Mouse (Mus musculus) liver, adult 2 months (tissue): Measurements from ENCODE around the gene Elmod1.

ENCODE experiments used
- CTCF ChIP-seq: fragments of 200-500 bp; IDR thresholded peaks from 2 replicates; pipeline ENCODE4 v1.5.1; 2011; ENCODE audit warnings: low read depth, low read length, control low read depth
- POLR2A ChIP-seq: fragments of 200-500 bp; IDR thresholded peaks from 2 replicates; pipeline ENCODE4 v1.6.1; 2011; ENCODE audit warnings: low read length, control low read depth; ENCODE audit not compliant: insufficient read depth; ENCODE audit errors: extremely low read depth

DNA sequence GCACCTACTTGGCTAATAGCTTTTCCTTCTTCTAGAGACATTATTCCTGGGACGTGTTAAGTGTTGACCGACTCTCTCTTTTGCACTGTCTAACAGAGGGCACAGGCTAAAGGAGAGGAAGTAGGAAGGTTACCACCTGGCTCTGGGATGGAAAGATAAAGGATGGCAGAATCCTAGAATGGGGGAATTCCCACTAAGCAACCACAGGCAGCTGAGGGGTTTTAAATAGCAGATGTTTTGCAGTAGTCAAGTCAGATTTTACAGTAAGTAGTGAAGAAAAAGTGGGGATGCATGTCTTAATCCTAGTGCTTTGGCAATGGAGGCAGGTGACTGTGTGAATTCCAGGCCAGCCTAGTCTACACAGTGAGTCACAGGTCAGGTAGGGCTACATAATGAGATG lies 64.3 kb downstream of the Elmod1 start:
- TF ChIP-seq CTCF (no peak), POLR2A (no peak)
